Comparison of ENCODE assay signal across 7 mouse cellular contexts in genomic region chr1:34745881-34746280, GRCm38 (mm10).
"Had no signal": no experiment of that assay in that cellular context is flagged by ENCODE, and none has a peak within 500 bp of the region (broad histone marks: within the 10 kb centered on the region; RNA-seq: fewer than 3 reads in every experiment).

No protein-coding gene starts in this region.

- DNase-seq: kidney, adult 8-10 months; kidney, postnatal 10 days; kidney, postnatal 36 days; liver, embryonic 13.5 days; lung, adult 2 months; thymus, postnatal 25 days had no signal

- ATAC-seq: midbrain, embryonic 13.5 days had no signal
